Mouse (Mus musculus) heart, postnatal 0 days (tissue): ENCODE results near the gene Dnajc6. TPM values are rescaled to one million over a fixed set of nuclear protein-coding genes. Genes with fewer than 3 reads are reported as not detected.

ENCODE experiments used
- ATAC-seq: fragments of 200-750 bp; cut with Nextera tagmentation; 2 replicates; pipeline ENCODE4 v1.8.0; 2017; ENCODE audit warnings: low read depth, moderate number of reproducible peaks, moderate library complexity; ENCODE audit not compliant: insufficient read depth
- DNase-seq: peaks from one replicate; pipeline ENCODE4 v3.0.0-alpha.2; 2016; ENCODE audit warnings: low spot score
- H3K27ac ChIP-seq: fragments of 300-500 bp; sonication (generic); 2 replicates; pipeline ENCODE4 v1.5.1; 2014; ENCODE audit warnings: low read depth, mild to moderate bottlenecking
- H3K27me3 ChIP-seq: fragments of 300-500 bp; sonication (generic); 2 replicates; pipeline ENCODE4 v1.6.1; 2014; ENCODE audit warnings: low read length, mixed read lengths; ENCODE audit not compliant: control insufficient read depth, insufficient read depth
- H3K36me3 ChIP-seq: fragments of 300-500 bp; sonication (generic); replicated peaks from 2 replicates; pipeline ENCODE4 v1.6.1; 2014; ENCODE audit warnings: low read length, mixed read lengths; ENCODE audit not compliant: control insufficient read depth, insufficient read depth
- H3K4me1 ChIP-seq: fragments of 300-500 bp; sonication (generic); 2 replicates; pipeline ENCODE4 v1.6.1; 2014; ENCODE audit warnings: antibody characterized with exemption; ENCODE audit not compliant: control insufficient read depth, insufficient read depth
- H3K4me2 ChIP-seq: fragments of 300-500 bp; sonication (generic); 2 replicates; pipeline ENCODE4 v1.6.1; 2014; ENCODE audit warnings: low read depth, mild to moderate bottlenecking, low read length, moderate library complexity
- H3K4me3 ChIP-seq: fragments of 300-500 bp; sonication (generic); 2 replicates; pipeline ENCODE4 v1.5.1; 2014; ENCODE audit warnings: low read depth, low read length
- H3K9ac ChIP-seq: fragments of 300-500 bp; sonication (generic); replicated peaks from 2 replicates; pipeline ENCODE4 v1.6.1; 2014; ENCODE audit warnings: low read depth, low read length, mixed read lengths
- H3K9me3 ChIP-seq: fragments of 300-500 bp; sonication (generic); replicated peaks from 2 replicates; pipeline ENCODE4 v1.6.1; 2016; ENCODE audit warnings: low read length; ENCODE audit not compliant: control insufficient read depth
- CTCF ChIP-seq: IDR thresholded peaks from 2 replicates; pipeline ENCODE4 v1.5.1; 2016; ENCODE audit warnings: antibody characterized with exemption, control low read depth, low read depth
- EP300 ChIP-seq: IDR thresholded peaks from 2 replicates; pipeline ENCODE4 v1.6.1; 2016; ENCODE audit warnings: antibody characterized with exemption, low read depth
- WGBS: fragments of 180-500 bp; shearing (Covaris S2); extraction: QIAGEN DNeasy Blood & Tissue Kit; methylation state at CpG from one replicate; pipeline ENCODE4 v1.1.7; 2014; 5-methylcytosine and 5-hydroxymethylcytosine counted together
- polyA plus RNA-seq: library from polyadenylated mRNA; unstranded; fragments of >200 nt; fragmentation: Nextera tagmentation; extraction: Ambion mirVana; gene quantifications from 2 replicates; pipeline ENCODE4 v1.2.1, GENCODE M21; 2015
- total RNA-seq: library from RNA; depleted of rRNA; stranded (reverse); fragments of >200 nt; gene quantifications from 2 replicates; pipeline ENCODE4 v1.2.3, GENCODE M21; 2014; ENCODE audit warnings: low replicate concordance

Gene Dnajc6
- total and polyA plus RNA-seq, 2 experiments from 2014 or later: 0.08 to 1.2 TPM

GRCm38 (mm10) chr4:101452829-101453228 is 43.6 kb upstream of the Dnajc6 start:
- no peak overlapping the region for H3K9ac ChIP-seq

DNA sequence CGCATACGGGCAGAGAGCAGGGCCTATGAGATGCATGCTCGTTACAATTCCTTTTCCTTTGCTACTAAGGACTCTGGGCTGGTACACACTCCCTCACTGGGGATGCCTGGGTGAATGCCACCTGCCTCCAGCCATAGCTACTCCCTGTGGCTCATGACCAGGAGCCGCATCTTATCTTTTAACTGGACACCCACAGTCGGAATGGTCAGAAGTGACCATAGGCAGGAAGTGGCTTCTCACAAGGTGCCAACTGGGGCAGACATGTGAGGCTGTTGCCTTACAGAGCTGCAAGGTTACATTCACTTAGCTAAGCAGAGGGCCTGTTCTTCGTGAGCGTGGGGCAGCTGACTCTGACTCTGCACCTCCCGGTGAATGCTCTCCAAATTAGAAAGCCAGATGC is 39.3 kb upstream of the Dnajc6 start:
- 77% methylated on average over 8 of the region's 8 CpGs for WGBS

More at GRCm38 (mm10) chr4:101452829-101453228, 43.6 kb upstream of the Dnajc6 start:
- DNase-seq (no peak), ATAC-seq (no peak)
- Histone ChIP-seq H3K4me3 (no peak overlapping the region), H3K9me3 (no peaks in the 10 kb centered on the region), H3K4me1 (peaks cover 15% of the 10 kb centered on the region; the same call in 1 of the 2 replicates), H3K36me3 (no peaks in the 10 kb centered on the region), H3K27me3 (no peaks in the 10 kb centered on the region), H3K4me2 (no peak overlapping the region), H3K27ac (no peak overlapping the region)
- 87% methylated on average over 9 of the region's 9 CpGs for WGBS
- no peak for TF ChIP-seq CTCF
- no peak for TF ChIP-seq EP300

GRCm38 (mm10) chr4:101458341-101458740 is 38.1 kb upstream of the Dnajc6 start:
- 34% methylated on average over 2 of the region's 2 CpGs for WGBS
- peak; percentile 62 for DNase-seq
- TF ChIP-seq CTCF (peak; percentile 74), EP300 (no peak)

More for the DNA sequence above, 39.3 kb upstream of the Dnajc6 start:
- H3K9me3 ChIP-seq: no peaks in the 10 kb centered on the region
- DNase-seq (no peak), ATAC-seq (no peak)
- H3K4me3 ChIP-seq: no peak overlapping the region
- peaks cover 5% of the 10 kb centered on the region; the same call in 1 of the 2 replicates for H3K4me1 ChIP-seq
- no peak overlapping the region for H3K27ac ChIP-seq
- H3K4me2 ChIP-seq: no peak overlapping the region
- H3K9ac ChIP-seq: no peak overlapping the region
- H3K36me3 ChIP-seq: peaks cover 9% of the 10 kb centered on the region; the same call in 1 of the 2 replicates
- no peaks in the 10 kb centered on the region for H3K27me3 ChIP-seq
- TF ChIP-seq CTCF: no peak
- TF ChIP-seq EP300: no peak

DNA sequence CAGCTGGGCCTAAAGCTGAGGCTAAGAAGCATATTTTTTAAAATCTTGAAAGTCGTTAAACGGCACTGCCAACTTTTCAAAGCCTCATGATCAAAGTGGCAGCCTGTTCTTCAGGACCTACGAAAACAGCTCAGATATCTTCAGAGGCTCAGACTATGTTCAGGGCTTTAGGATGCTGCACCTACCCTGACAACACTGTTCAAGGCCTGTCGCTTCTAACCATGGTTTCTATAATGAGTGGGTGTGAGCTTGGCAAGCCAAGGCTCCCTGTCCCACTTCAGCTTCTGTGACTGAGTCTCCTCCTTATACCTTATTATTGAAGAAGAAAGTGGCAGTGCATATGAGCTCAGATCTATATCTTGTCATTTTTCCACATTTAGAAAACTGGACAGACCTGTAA is 37.1 kb upstream of the Dnajc6 start:
- TF ChIP-seq CTCF (no peak), EP300 (no peak)
- peaks cover 5% of the 10 kb centered on the region; the same call in 1 of the 2 replicates for H3K4me1 ChIP-seq
- no peak overlapping the region for H3K4me2 ChIP-seq
- 86% methylated on average over 4 of the region's 4 CpGs for WGBS
- no peak overlapping the region for H3K9ac ChIP-seq
- H3K27ac ChIP-seq: no peak overlapping the region
- ATAC-seq (no peak), DNase-seq (no peak)
- H3K4me3 ChIP-seq: no peak overlapping the region
- H3K27me3 ChIP-seq: no peaks in the 10 kb centered on the region
- H3K9me3 ChIP-seq: no peaks in the 10 kb centered on the region
- peaks cover 9% of the 10 kb centered on the region; the same call in 1 of the 2 replicates for H3K36me3 ChIP-seq

More at GRCm38 (mm10) chr4:101458341-101458740, 38.1 kb upstream of the Dnajc6 start:
- ATAC-seq: no peak
- Histone ChIP-seq H3K9ac (no peak overlapping the region), H3K4me2 (no peak overlapping the region), H3K36me3 (peaks cover 9% of the 10 kb centered on the region; the same call in 1 of the 2 replicates), H3K27me3 (no peaks in the 10 kb centered on the region), H3K4me1 (peaks cover 5% of the 10 kb centered on the region; the same call in 1 of the 2 replicates), H3K27ac (no peak overlapping the region), H3K4me3 (no peak overlapping the region), H3K9me3 (no peaks in the 10 kb centered on the region)

DNA sequence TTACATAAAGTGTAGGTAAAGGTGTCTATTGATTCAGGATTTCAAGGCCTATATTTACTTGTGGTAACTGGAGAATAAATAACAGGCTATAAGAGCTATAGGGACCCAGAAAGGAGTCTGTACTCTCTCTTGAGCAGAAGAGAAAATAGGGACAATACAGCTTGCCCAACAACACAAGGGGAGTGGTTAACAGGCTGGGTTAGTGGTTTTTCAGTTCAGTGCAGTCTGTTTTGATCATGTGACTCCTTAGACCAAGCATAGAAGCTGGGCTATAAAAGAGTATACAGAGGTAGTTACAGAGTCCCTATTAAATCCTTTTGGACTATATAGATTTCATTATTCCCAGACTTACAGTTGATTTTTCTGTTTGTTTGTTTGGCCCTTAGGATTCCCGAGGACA is 36.3 kb upstream of the Dnajc6 start:
- no peak overlapping the region for H3K27ac ChIP-seq
- ATAC-seq: no peak
- TF ChIP-seq CTCF (no peak), EP300 (no peak)
- 78% methylated on average over 1 of the region's 1 CpGs for WGBS
- no peaks in the 10 kb centered on the region for H3K27me3 ChIP-seq
- no peak overlapping the region for H3K4me3 ChIP-seq
- no peak for DNase-seq
- peaks cover 9% of the 10 kb centered on the region; the same call in 1 of the 2 replicates for H3K36me3 ChIP-seq
- H3K4me2 ChIP-seq: no peak overlapping the region
- peaks cover 5% of the 10 kb centered on the region; the same call in 1 of the 2 replicates for H3K4me1 ChIP-seq
- H3K9me3 ChIP-seq: no peaks in the 10 kb centered on the region
- H3K9ac ChIP-seq: no peak overlapping the region

- WGBS: 57% methylated on average over 2 of the region's 2 CpGs
- Histone ChIP-seq H3K27me3 (no peaks in the 10 kb centered on the region), H3K4me1 (0 out of 2 replicates have a peak, but pooled peaks cover 5% of the 10 kb centered on the region), H3K27ac (no peak overlapping the region), H3K9me3 (no peaks in the 10 kb centered on the region), H3K9ac (no peak overlapping the region), H3K36me3 (peaks cover 9% of the 10 kb centered on the region; the same call in 1 of the 2 replicates), H3K4me3 (no peak overlapping the region), H3K4me2 (no peak overlapping the region)
- no peak for DNase-seq
- TF ChIP-seq EP300: no peak
- TF ChIP-seq CTCF: no peak
- ATAC-seq: no peak
Observed at GRCm38 (mm10) chr4:101462065-101462464, 34.4 kb upstream of the Dnajc6 start.
